Mouse (Mus musculus): ENCODE results near the gene Psme2. TPM values are rescaled to one million over a fixed set of nuclear protein-coding genes. Genes with fewer than 3 reads are reported as not detected.

Psme2 gene
- polyA plus RNA-seq, 1 experiment from 2014 or later: 237 TPM

- Histone ChIP-seq H3K4me1 (ENCODE audit: control insufficient read depth, insufficient read depth, low read length) (0 out of 2 replicates have a peak, but pooled peaks cover 2% of the 10 kb centered on the region), H3K27ac (replicated peaks; ENCODE audit: low read depth, low read length) (no peak overlapping the region), H3K9me3 (replicated peaks; ENCODE audit: control insufficient read depth, low read length) (no peaks in the 10 kb centered on the region), H3K36me3 (replicated peaks; ENCODE audit: control insufficient read depth, insufficient read depth, low read depth, low read length) (no peaks in the 10 kb centered on the region; the same call in 1 of the 2 replicates), H3K4me2 (ENCODE audit: low read depth, low read length) (peak overlapping the region; percentile 91), H3K9ac (replicated peaks; ENCODE audit: low read length) (peak overlapping the region; percentile 53), H3K4me3 (ENCODE audit: low read depth, low read length) (peak overlapping the region; percentile 91), H3K27me3 (ENCODE audit: control insufficient read depth, insufficient read depth, low read length) (no peaks in the 10 kb centered on the region)
- DNase-seq (ENCODE audit: low spot score): no peak
- 87% methylated on average over 11 of the region's 11 CpGs for WGBS
- ATAC-seq (replicated peaks; ENCODE audit: insufficient number of reproducible peaks, low FRiP score, low TSS enrichment, low read depth): no peak
Observed at GRCm38 (mm10) chr14:55589771-55590448, 1.0 kb downstream of the Psme2 start.

DNA sequence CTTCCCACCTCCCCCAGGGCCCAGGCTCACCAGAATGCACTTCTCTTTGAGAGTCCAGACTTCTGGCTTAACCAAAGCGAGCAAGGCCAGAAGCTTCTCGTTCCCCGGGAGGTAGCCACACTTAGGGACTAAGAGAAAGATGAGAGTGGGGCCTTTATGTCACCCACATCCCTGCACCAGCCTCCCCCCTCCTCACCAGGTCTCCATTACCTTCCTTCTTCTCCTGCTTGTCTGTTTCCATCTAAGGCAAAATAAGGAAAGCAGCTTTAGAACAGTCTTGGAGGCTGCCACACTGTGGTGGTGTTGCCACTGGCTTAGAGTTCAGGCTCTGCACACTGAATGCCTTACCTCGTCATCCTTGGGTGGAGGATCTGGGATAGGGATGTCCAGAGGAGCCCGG, 1.6 kb downstream of the Psme2 start:
- WGBS: 91% methylated on average over 5 of the region's 5 CpGs
- Histone ChIP-seq H3K36me3 (replicated peaks; ENCODE audit: control insufficient read depth, insufficient read depth, low read depth, low read length) (no peaks in the 10 kb centered on the region; the same call in 1 of the 2 replicates), H3K4me2 (ENCODE audit: low read depth, low read length) (no peak overlapping the region), H3K9me3 (replicated peaks; ENCODE audit: control insufficient read depth, low read length) (no peaks in the 10 kb centered on the region), H3K27ac (replicated peaks; ENCODE audit: low read depth, low read length) (no peak overlapping the region), H3K9ac (replicated peaks; ENCODE audit: low read length) (no peak overlapping the region), H3K27me3 (ENCODE audit: control insufficient read depth, insufficient read depth, low read length) (no peaks in the 10 kb centered on the region), H3K4me3 (ENCODE audit: low read depth, low read length) (no peak overlapping the region), H3K4me1 (ENCODE audit: control insufficient read depth, insufficient read depth, low read length) (peaks cover 2% of the 10 kb centered on the region; the same call in 1 of the 2 replicates)
- DNase-seq (ENCODE audit: low spot score) (no peak), ATAC-seq (replicated peaks; ENCODE audit: insufficient number of reproducible peaks, low FRiP score, low TSS enrichment, low read depth) (no peak)

DNA sequence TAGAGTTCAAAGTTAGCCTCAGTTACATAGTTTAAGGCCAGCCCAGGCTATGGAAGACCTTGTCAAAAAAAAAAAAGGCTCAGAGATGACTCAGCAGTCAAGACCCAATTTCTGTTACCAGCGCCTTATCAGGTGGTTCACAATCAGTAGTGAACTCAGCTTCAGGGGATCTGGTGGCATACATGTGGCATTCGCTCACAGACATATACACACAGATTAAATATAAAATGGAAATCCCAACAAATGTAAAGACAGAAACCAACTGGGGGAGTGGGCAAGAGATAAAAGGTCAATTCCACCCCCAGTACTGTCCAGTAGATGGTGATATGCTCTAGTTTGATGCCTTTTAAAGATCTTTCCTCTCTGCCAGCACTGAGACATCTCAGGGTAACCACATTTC, 4.8 kb downstream of the Psme2 start:
- Histone ChIP-seq H3K4me3 (ENCODE audit: low read depth, low read length) (no peak overlapping the region), H3K9ac (replicated peaks; ENCODE audit: low read length) (no peak overlapping the region), H3K4me2 (ENCODE audit: low read depth, low read length) (no peak overlapping the region), H3K27ac (replicated peaks; ENCODE audit: low read depth, low read length) (no peak overlapping the region), H3K36me3 (replicated peaks; ENCODE audit: control insufficient read depth, insufficient read depth, low read depth, low read length) (no peaks in the 10 kb centered on the region; the same call in 1 of the 2 replicates), H3K4me1 (ENCODE audit: control insufficient read depth, insufficient read depth, low read length) (no peaks in the 10 kb centered on the region; the same call in 1 of the 2 replicates), H3K27me3 (ENCODE audit: control insufficient read depth, insufficient read depth, low read length) (no peaks in the 10 kb centered on the region), H3K9me3 (replicated peaks; ENCODE audit: control insufficient read depth, low read length) (no peaks in the 10 kb centered on the region)
- ATAC-seq (replicated peaks; ENCODE audit: insufficient number of reproducible peaks, low FRiP score, low TSS enrichment, low read depth) (no peak), DNase-seq (ENCODE audit: low spot score) (no peak)
- WGBS: 89% methylated on average over 2 of the region's 2 CpGs

- Histone ChIP-seq H3K27ac (replicated peaks; ENCODE audit: low read depth, low read length) (no peak overlapping the region), H3K9ac (replicated peaks; ENCODE audit: low read length) (no peak overlapping the region), H3K4me1 (ENCODE audit: control insufficient read depth, insufficient read depth, low read length) (no peaks in the 10 kb centered on the region; the same call in 1 of the 2 replicates), H3K4me2 (ENCODE audit: low read depth, low read length) (no peak overlapping the region), H3K27me3 (ENCODE audit: control insufficient read depth, insufficient read depth, low read length) (no peaks in the 10 kb centered on the region), H3K9me3 (replicated peaks; ENCODE audit: control insufficient read depth, low read length) (no peaks in the 10 kb centered on the region), H3K36me3 (replicated peaks; ENCODE audit: control insufficient read depth, insufficient read depth, low read depth, low read length) (no peaks in the 10 kb centered on the region; the same call in 1 of the 2 replicates), H3K4me3 (ENCODE audit: low read depth, low read length) (no peak overlapping the region)
- DNase-seq (ENCODE audit: low spot score) (no peak), ATAC-seq (replicated peaks; ENCODE audit: insufficient number of reproducible peaks, low FRiP score, low TSS enrichment, low read depth) (no peak)
- WGBS: 62% methylated on average over 6 of the region's 6 CpGs
Observed at GRCm38 (mm10) chr14:55585566-55585960, 5.3 kb downstream of the Psme2 start.

GRCm38 (mm10) chr14:55584702-55585565, 6.0 kb downstream of the Psme2 start, which contains the start of gene Emc9:
TSS of gene Emc9 (minus strand) at chr14:55585302.
- no peaks in the 10 kb centered on the region for H3K9me3 ChIP-seq (replicated peaks; ENCODE audit: control insufficient read depth, low read length)
- H3K27me3 ChIP-seq (ENCODE audit: control insufficient read depth, insufficient read depth, low read length): no peaks in the 10 kb centered on the region
- peak within 1 kb of the TSS; percentile 43 for H3K4me3 ChIP-seq (ENCODE audit: low read depth, low read length)
- no peaks in the 10 kb centered on the region; the same call in 1 of the 2 replicates for H3K4me1 ChIP-seq (ENCODE audit: control insufficient read depth, insufficient read depth, low read length)
- peak within 1 kb of the TSS; percentile 89 for H3K4me2 ChIP-seq (ENCODE audit: low read depth, low read length)
- peak within 1 kb of the TSS; percentile 66 for H3K9ac ChIP-seq (replicated peaks; ENCODE audit: low read length)
- 2% methylated on average over 43 of the region's 43 CpGs for WGBS
- 0 out of 2 replicates have a peak within 1 kb of the TSS, but pooled peaks have one; percentile 8 for H3K27ac ChIP-seq (replicated peaks; ENCODE audit: low read depth, low read length)
- DNase-seq (ENCODE audit: low spot score) (peak; percentile 54), ATAC-seq (replicated peaks; ENCODE audit: insufficient number of reproducible peaks, low FRiP score, low TSS enrichment, low read depth) (peak; percentile 63; the same call in 1 of the 2 replicates)
- H3K36me3 ChIP-seq (replicated peaks; ENCODE audit: control insufficient read depth, insufficient read depth, low read depth, low read length): no peaks in the 10 kb centered on the region; the same call in 1 of the 2 replicates

GRCm38 (mm10) chr14:55584303-55584701, 6.6 kb downstream of the Psme2 start:
- Histone ChIP-seq H3K9me3 (replicated peaks; ENCODE audit: control insufficient read depth, low read length) (no peaks in the 10 kb centered on the region), H3K9ac (replicated peaks; ENCODE audit: low read length) (no peak overlapping the region; the same call in 1 of the 2 replicates), H3K4me2 (ENCODE audit: low read depth, low read length) (peak overlapping the region; percentile 89), H3K27me3 (ENCODE audit: control insufficient read depth, insufficient read depth, low read length) (no peaks in the 10 kb centered on the region), H3K4me1 (ENCODE audit: control insufficient read depth, insufficient read depth, low read length) (no peaks in the 10 kb centered on the region; the same call in 1 of the 2 replicates), H3K27ac (replicated peaks; ENCODE audit: low read depth, low read length) (no peak overlapping the region), H3K4me3 (ENCODE audit: low read depth, low read length) (peak overlapping the region; percentile 43), H3K36me3 (replicated peaks; ENCODE audit: control insufficient read depth, insufficient read depth, low read depth, low read length) (no peaks in the 10 kb centered on the region; the same call in 1 of the 2 replicates)
- WGBS: 40% methylated on average over 5 of the region's 5 CpGs
- ATAC-seq (replicated peaks; ENCODE audit: insufficient number of reproducible peaks, low FRiP score, low TSS enrichment, low read depth) (no peak), DNase-seq (ENCODE audit: low spot score) (no peak)

DNA sequence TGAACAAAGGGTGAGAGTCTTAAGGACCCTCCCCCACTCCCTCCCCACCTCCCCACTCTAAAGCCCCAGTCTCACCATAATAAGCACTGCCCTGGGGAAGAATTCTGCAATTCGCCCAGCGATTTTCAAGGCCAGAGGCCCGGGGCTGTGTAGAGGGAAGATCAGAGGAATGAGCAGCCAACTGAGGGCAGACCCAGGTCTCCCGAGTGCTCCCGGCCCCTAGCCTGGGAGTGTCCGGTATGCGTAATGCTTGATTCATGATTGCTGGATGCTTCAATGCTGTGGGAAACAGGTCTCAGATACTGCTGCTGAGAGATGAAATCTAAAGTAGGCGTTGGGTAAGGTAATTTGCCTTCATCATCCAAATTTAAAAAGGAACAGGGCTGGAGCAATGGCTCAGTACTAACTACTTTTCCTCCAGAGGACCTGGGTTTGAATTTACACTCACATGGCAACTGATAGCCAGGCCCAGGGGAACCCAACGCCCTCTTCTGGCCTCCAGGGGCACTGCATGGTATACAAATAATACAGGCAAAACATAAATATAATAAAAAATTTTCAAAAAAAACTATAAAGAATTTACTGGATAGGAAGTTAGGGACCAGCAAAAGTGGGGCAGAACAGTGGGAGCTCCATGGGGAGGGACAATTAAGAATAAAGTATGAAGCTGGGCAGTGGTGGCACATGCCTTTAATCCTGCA, 8.8 kb downstream of the Psme2 start:
- no peaks in the 10 kb centered on the region; the same call in 1 of the 2 replicates for H3K36me3 ChIP-seq (replicated peaks; ENCODE audit: control insufficient read depth, insufficient read depth, low read depth, low read length)
- DNase-seq (ENCODE audit: low spot score): no peak
- no peak overlapping the region for H3K4me3 ChIP-seq (ENCODE audit: low read depth, low read length)
- no peak overlapping the region for H3K4me2 ChIP-seq (ENCODE audit: low read depth, low read length)
- H3K9ac ChIP-seq (replicated peaks; ENCODE audit: low read length): no peak overlapping the region
- no peak overlapping the region for H3K27ac ChIP-seq (replicated peaks; ENCODE audit: low read depth, low read length)
- 73% methylated on average over 9 of the region's 9 CpGs for WGBS
- H3K27me3 ChIP-seq (ENCODE audit: control insufficient read depth, insufficient read depth, low read length): no peaks in the 10 kb centered on the region
- peaks cover 4% of the 10 kb centered on the region for H3K4me1 ChIP-seq (ENCODE audit: control insufficient read depth, insufficient read depth, low read length)
- no peaks in the 10 kb centered on the region for H3K9me3 ChIP-seq (replicated peaks; ENCODE audit: control insufficient read depth, low read length)
- ATAC-seq (replicated peaks; ENCODE audit: insufficient number of reproducible peaks, low FRiP score, low TSS enrichment, low read depth): no peak

Data from embryonic facial prominence, embryonic 11.5 days (tissue).